Mouse (Mus musculus) liver, postnatal 0 days (tissue): ENCODE measurements around the gene Zdhhc19. TPM values are rescaled to one million over a fixed set of nuclear protein-coding genes. Genes with fewer than 3 reads are reported as not detected.

Experiments
- ATAC-seq: fragments of 200-750 bp; cut with Nextera tagmentation; 2 replicates; pipeline ENCODE4 v1.8.0; 2017; ENCODE audit warnings: mild to moderate bottlenecking, moderate library complexity
- DNase-seq: peaks from one replicate; pipeline ENCODE4 v3.0.0-alpha.2; 2016
- H3K27ac ChIP-seq: fragments of 300-500 bp; sonication (generic); 2 replicates; pipeline ENCODE4 v1.5.1; 2014; ENCODE audit warnings: antibody characterized with exemption, moderate library complexity, mild to moderate bottlenecking, low read depth
- H3K27me3 ChIP-seq: fragments of 300-500 bp; sonication (generic); 2 replicates; pipeline ENCODE4 v1.6.1; 2014; ENCODE audit warnings: low read length, control low read depth, mixed read lengths; ENCODE audit not compliant: insufficient read depth
- H3K36me3 ChIP-seq: fragments of 300-500 bp; sonication (generic); replicated peaks from 2 replicates; pipeline ENCODE4 v1.6.1; 2014; ENCODE audit warnings: mild to moderate bottlenecking, control low read depth, low read length, moderate library complexity, mixed read lengths; ENCODE audit not compliant: insufficient read depth
- H3K4me1 ChIP-seq: fragments of 300-500 bp; sonication (generic); 2 replicates; pipeline ENCODE4 v1.6.1; 2014; ENCODE audit warnings: antibody characterized with exemption, mild to moderate bottlenecking, control low read depth; ENCODE audit not compliant: insufficient read depth
- H3K4me2 ChIP-seq: fragments of 300-500 bp; sonication (generic); 2 replicates; pipeline ENCODE4 v1.6.1; 2014; ENCODE audit warnings: low read depth, mild to moderate bottlenecking, low read length, moderate library complexity, mixed read lengths
- H3K4me3 ChIP-seq: fragments of 300-500 bp; sonication (generic); 2 replicates; pipeline ENCODE4 v1.5.1; 2014; ENCODE audit warnings: low read depth, low read length
- H3K9ac ChIP-seq: fragments of 300-500 bp; sonication (generic); replicated peaks from 2 replicates; pipeline ENCODE4 v1.6.1; 2014; ENCODE audit warnings: mild to moderate bottlenecking, moderate library complexity
- H3K9me3 ChIP-seq: fragments of 300-500 bp; sonication (generic); 2 replicates; pipeline ENCODE4 v1.6.1; 2016; ENCODE audit warnings: mild to moderate bottlenecking, control low read depth, low read length, mixed read lengths
- CTCF ChIP-seq: sonication (generic); IDR thresholded peaks from 2 replicates; pipeline ENCODE4 v1.5.1; 2016; ENCODE audit warnings: antibody characterized with exemption, low read depth
- EP300 ChIP-seq: IDR thresholded peaks from 2 replicates; pipeline ENCODE4 v1.6.1; 2016; ENCODE audit warnings: antibody characterized with exemption, low read depth, mild to moderate bottlenecking
- WGBS: fragments of 180-500 bp; shearing (Covaris S2); extraction: QIAGEN DNeasy Blood & Tissue Kit; methylation state at CpG from one replicate; pipeline ENCODE4 v1.1.7; 2014; ENCODE audit not compliant: insufficient replicate concordance; 5-methylcytosine and 5-hydroxymethylcytosine counted together
- polyA plus RNA-seq: library from polyadenylated mRNA; unstranded; fragments of >200 nt; fragmentation: Nextera tagmentation; extraction: Ambion mirVana; gene quantifications from 2 replicates; pipeline ENCODE4 v1.2.1, GENCODE M21; 2015

Zdhhc19 gene
- polyA plus RNA-seq, 1 experiment from 2014 or later = not detected

GRCm38 (mm10) chr16:32537867-32538660, 42.0 kb downstream of the Zdhhc19 start:
- ATAC-seq = no peak
- 69% methylated on average over 5 of the region's 5 CpGs for WGBS
- no peak for DNase-seq
- Histone ChIP-seq H3K36me3 (no peaks in the 10 kb centered on the region), H3K9me3 (no peaks in the 10 kb centered on the region), H3K9ac (no peak overlapping the region), H3K4me1 (peaks cover 37% of the 10 kb centered on the region), H3K4me2 (no peak overlapping the region), H3K4me3 (no peak overlapping the region), H3K27ac (no peak overlapping the region), H3K27me3 (no peaks in the 10 kb centered on the region)
- no peak for TF ChIP-seq EP300
- TF ChIP-seq CTCF = no peak

DNA sequence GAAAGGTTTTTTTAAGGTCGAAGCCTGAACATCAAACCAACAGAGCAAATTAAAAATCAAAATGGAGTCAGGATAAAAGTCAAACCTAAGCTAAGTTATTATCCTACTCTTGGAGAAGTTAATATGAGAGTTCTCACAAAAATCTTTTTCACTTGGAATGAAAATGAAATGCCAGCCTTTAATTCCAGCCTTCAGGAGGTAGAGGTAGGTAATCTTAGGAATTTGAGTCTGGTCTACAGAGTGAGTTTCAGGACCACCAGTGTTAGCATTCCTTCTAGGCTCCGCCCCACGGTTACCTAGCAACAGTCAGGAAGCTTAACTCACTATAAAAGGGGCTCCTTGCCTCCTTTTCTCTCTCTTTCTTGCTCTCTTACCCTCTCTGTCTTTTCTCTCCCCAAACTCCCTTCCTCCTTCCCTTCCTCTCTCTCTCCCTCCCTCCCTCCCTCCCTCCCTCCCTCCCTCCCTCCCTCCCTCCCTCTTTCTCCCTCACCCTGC, 42.7 kb downstream of the Zdhhc19 start:
- Histone ChIP-seq H3K4me2 (no peak overlapping the region), H3K9me3 (no peaks in the 10 kb centered on the region), H3K27ac (no peak overlapping the region), H3K36me3 (no peaks in the 10 kb centered on the region), H3K27me3 (no peaks in the 10 kb centered on the region), H3K4me1 (peaks cover 36% of the 10 kb centered on the region), H3K4me3 (no peak overlapping the region), H3K9ac (no peak overlapping the region)
- DNase-seq (no peak), ATAC-seq (no peak)
- 48% methylated on average over 3 of the region's 3 CpGs for WGBS
- TF ChIP-seq EP300 (no peak), CTCF (no peak)

DNA sequence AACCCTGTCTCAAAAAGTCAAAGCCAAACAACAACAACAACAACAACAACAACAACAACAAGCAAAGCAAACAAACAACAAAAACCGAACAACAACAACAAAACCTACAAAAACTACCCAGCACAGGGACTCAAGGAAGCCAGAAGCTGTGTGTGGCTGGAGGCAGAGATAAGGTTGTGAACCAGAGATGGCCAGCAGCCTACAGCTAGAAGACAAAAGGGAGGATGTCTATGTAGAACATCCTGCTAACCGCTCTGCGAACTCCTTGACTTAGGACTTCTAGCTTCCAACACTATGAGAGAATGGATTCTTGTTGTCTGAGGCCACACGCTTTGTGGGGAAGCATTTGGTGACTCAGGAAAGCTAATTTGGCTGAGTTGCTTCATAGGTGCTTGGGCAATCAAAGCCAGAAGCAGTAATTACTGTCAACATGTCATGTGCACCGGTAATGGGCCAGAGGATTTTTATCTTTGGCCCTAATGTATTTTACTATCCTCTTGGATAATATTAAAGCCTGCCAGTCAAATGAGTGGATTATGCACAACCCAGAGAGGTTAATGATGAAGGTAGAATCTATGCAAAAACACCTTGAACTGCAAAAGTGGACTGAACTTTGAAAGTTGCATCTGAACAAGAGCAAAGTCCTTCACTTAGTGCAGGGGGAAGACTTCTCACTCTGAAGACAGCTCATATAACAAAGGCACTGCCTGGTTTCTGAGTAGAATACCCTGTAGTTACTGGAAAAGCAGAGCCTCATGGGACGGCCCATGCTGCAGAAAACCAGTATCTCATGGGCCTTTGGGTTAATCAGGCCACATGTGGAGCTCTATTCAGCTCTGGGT, 45.5 kb downstream of the Zdhhc19 start:
- Histone ChIP-seq H3K9me3 (no peaks in the 10 kb centered on the region), H3K27ac (peak overlapping the region; percentile 58), H3K4me1 (peaks cover 31% of the 10 kb centered on the region), H3K9ac (no peak overlapping the region), H3K27me3 (no peaks in the 10 kb centered on the region), H3K4me3 (no peak overlapping the region), H3K36me3 (no peaks in the 10 kb centered on the region), H3K4me2 (no peak overlapping the region)
- WGBS = 52% methylated on average over 6 of the region's 6 CpGs
- peak; percentile 28; the same call in 1 of the 2 replicates for TF ChIP-seq EP300
- no peak for TF ChIP-seq CTCF
- DNase-seq = peak; percentile 42
- ATAC-seq = peak; percentile 64

DNA sequence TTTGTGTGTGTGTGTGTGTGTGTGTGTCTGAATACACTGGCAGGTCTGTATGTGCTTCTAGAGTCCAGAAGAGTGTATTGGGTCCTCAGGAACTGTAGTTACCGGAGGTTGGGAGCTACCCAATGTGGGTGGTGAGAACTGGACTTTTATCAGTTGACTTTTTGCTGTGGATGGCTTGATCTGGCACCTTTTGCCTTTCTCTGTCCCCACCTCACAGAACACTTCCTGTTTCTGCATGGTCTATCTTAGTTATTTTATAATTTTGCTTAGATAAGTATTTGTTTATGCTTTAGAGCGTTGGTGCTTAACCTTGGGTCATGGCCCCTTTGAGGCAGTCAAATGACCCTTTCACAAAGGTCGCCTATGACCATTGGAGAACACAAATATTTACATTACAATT, 47.4 kb downstream of the Zdhhc19 start:
- H3K9ac ChIP-seq = no peak overlapping the region
- no peak overlapping the region for H3K4me2 ChIP-seq
- ATAC-seq = no peak
- H3K36me3 ChIP-seq = no peaks in the 10 kb centered on the region
- H3K27ac ChIP-seq = no peak overlapping the region
- 71% methylated on average over 3 of the region's 3 CpGs for WGBS
- no peak overlapping the region for H3K4me3 ChIP-seq
- peaks cover 39% of the 10 kb centered on the region for H3K4me1 ChIP-seq
- no peak for DNase-seq
- H3K27me3 ChIP-seq = no peaks in the 10 kb centered on the region
- TF ChIP-seq EP300 (no peak), CTCF (no peak)
- H3K9me3 ChIP-seq = no peaks in the 10 kb centered on the region

DNA sequence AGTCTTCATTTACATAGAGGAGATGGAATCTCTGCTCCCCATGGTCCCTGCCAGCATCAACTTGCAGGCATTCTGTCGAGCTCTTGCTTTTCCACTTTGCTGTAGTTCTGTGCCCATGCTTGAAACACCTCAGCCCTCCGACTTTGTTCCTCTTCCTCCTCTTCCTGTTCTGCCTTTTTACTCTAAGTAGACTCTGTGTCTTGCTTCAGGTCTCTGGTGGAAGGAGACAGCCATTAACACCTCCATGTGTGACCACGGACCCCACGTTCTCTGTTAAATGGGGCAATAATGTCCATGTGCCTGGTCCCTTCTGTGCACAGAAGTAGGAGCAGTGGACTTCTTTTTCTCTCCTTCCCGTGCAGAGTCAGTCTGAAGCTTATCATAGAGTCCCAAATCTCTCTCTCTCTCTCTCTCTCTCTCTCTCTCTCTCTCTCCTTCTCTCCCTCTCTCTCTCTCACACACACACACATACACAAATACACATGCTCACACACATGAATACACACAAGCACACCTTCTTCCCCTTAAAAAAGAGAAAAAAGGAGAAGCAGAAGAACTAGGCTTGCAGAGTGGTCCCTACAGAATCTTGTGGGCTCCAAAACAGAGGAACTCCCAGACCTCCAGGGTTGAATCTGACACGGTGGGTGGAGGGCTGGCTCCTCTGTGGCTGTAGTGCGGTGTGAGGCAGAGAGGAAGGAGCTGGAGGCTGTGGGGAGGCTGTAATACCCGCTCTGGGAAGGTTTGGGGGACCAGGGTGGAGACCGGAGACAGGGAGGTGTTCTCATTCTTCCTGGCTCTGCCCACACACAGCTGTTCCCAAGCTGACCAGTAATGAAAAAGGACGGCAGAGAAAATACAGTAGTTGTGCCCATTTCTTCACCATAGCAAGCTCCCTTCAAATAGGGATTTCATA, 51.3 kb downstream of the Zdhhc19 start:
- ATAC-seq (peak; percentile 14; the same call in 1 of the 2 replicates), DNase-seq (peak; percentile 40)
- WGBS = 29% methylated on average over 10 of the region's 10 CpGs
- Histone ChIP-seq H3K9me3 (0 out of 2 replicates have a peak, but pooled peaks cover 2% of the 10 kb centered on the region), H3K4me3 (no peak overlapping the region), H3K27me3 (no peaks in the 10 kb centered on the region), H3K36me3 (no peaks in the 10 kb centered on the region), H3K4me2 (peak overlapping the region; percentile 44), H3K4me1 (peaks cover 21% of the 10 kb centered on the region), H3K27ac (peak overlapping the region; percentile 60), H3K9ac (peak overlapping the region; percentile 27; the same call in 1 of the 2 replicates)
- TF ChIP-seq EP300 (no peak), CTCF (no peak; the same call in 1 of the 2 replicates)
